Mouse (Mus musculus) adipocyte (in vitro differentiated cells): ENCODE measurements around the gene Foxs1.
A peak's percentile ranks its signal among the peaks of the same experiment; 100 is the strongest.

Source experiments
- DNase-seq: peaks from one replicate; pipeline ENCODE4 v3.0.0-alpha.2; 2016; ENCODE audit warnings: low spot score

The Foxs1 gene

DNA sequence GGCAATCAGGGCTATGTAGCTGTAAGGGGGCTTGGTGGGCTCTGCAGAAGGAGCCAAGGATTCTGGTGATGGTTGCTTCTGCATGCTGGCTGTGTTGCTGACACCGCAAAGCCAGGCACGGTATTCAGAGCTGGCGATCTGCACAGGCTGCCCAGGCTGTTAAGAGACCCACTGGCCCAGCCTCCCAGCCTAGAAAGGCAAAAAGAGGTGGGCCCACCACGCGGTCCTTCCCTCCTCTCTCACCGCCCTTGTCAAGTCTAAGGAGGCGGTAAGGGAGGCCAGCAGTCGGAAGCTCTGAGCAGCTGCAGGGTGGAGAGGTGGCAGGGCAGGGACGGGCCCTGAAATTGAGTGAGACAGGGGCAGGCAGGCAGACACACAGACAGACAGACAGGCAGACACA is at the start of gene Foxs1:
Foxs1 (minus strand) TSS at position 161 of the 400 bp plus-strand sequence.
- DNase-seq, result peak; percentile 64

DNA sequence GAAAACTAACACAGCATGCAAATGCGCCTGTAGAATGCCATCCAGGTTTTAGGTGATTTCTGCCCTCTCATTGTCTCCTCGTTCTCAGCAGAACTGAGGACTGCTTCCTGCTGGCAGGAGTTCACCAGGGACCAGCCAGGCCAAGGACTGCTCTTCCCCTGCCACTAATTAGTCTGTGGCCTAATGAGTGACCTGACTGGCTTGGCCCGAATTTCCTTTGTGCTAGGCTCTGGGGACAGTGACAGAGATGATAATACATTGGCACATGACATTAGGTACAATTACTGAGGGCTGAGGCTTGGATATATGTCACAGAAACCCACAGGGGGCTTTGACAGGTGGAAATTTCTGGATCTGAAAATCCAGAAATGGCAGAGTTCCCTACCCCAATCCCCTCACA is 44.0 kb upstream of the Foxs1 start:
- no peak for DNase-seq

DNA sequence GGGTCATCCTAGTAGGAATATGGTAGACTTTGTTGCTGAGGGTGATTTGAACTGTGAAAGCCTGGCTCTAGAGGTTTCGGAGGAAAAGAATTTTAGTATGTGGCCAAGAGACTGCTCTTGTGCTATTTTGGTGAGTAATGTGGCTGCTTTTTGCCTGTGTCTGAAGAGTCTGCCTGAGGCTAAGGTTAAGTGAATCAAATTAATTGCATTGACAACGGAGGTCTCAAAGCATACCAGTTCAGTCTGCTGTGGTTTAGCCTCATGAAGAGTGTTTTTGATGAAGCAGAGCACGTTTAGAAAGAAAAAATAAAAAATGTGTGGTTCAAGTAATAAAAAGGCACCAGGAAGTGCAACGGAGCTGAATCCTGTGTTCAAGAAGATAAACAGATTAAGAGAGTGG is 32.5 kb upstream of the Foxs1 start:
- DNase-seq, result no peak

DNA sequence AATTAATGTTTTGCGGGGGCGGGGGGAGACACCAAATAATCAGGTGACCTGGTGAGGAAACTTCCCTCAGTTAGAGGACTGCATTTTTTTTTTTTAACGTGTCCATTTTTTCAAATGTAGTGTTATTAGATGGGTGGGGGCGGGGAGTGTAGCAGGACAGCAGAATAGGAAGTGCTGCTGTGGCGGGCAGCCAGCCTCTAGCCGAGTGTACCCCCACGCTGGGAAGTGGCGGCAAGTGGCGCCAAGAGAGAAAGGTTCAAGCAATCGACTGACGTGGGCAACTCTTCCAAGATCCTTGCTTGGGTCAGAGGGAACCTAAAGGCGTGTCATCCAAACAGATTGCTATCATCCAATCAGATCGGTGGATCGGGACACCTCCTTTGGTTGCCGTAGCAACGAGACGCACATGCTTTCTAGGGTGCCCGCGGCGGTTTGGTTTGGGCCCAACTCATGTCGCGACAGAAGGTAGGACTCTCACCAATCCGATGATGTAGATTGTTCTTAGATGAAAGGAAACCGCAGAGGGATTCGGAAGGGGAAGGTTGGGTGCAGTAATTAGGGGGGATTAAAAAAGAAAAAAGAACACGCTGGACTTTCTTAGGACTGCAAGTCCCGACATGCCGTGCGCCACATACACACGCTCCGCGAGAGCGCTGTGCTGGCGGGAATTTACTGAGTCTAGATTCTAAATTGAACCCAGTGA is 29.2 kb upstream of the Foxs1 start, which contains the start of gene Ttll9:
Ttll9 (plus strand) TSS at position 395 of the 703 bp plus-strand sequence.
- DNase-seq, result no peak

DNA sequence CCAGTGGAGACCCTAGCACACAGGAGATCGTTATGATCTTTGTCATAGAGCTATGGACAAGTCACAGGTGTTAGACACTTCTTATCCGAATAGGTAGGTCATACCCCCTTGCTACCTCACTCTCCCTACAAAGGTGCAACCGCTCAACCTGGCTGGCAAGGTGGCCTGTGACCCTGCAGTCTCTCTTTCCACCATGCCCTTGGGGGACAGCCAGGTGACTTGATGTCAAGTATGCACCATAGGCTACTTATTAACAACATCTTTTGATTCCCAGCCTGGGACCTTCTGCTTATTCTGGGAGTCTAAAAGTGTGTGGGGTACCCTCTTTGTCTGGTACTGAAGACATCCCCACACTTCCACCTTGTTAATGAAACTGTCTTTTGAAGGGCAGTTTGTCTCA is 25.1 kb upstream of the Foxs1 start:
- DNase-seq, result no peak

DNA sequence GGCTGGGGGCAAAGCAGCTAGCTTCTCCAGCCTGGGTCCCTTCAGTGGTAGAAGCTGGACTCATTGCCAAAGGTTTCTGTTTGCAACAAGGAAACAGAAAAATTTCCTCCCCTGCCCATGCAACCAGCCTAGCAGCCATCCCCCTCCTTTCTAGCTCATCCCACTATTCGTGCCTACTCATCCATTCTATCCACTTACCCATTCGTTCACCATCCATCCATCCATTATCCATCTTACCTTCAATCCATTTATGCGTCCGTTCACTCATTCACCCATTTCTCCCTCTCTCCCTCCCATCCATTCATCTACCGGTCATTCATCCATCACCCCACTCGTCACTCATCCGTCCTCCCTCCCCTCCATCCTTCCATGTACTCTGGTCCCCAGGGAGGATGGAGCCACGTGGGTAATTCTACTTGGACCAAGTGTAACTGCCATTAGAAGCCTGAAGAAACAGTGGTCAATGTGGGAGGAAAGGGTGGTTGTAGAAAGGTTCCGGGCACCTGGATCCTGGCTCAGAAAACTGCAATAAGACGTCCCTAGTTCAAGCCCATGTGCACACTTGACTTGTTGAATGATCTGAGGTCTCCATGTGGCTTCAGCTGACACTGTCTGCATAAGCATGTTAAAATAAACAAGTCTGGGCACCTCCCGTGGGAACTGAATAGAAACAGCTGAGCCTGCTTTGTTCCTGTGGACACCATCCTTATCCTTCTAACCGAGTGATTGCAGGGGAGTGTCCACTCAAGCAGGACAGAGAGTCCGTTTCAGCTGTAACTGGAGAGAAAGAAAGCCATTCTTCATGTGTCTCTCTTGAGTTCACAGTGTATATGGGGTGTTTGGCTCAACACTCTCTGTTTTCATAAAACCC is 19.1 kb upstream of the Foxs1 start:
- DNase-seq, result no peak

DNA sequence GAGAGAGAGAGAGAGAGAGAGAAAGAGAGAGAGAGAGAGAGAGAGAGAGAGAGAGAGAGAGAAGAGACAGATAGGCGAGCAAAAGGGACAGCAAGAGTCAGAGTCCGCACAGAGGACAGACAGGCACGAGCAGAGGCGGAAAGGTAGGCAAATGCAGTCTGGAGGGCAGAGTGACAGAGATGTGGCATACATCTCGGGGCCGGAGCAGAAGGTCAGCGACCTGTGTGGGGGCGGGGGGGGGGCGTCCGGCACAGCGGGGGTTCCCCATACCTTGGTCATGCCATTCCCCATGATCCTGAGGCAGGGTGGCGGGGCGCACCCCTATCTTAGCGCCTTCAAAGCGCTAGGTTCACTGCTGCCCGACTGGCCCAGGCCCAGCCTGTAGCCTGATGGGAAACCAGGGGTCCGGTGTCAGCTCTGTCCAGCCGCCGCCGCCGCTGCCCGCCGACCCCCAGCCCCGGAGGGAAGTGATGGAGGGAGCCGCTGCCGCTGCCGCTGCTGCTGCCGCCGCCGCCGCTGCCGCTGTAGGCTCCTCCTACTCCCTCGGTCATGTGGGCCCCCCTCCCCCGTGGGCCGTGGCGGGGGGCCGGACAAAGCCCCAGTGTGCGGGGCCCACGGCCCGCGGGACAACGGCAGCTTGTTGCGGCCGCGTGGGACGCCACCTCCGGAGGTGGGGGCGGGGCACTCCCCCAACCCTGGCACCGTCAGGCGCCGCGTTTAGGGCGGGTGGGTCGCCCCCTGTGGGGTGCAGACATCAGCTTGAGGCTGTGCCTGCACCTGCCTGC is 18.2 kb upstream of the Foxs1 start, which contains the start of gene Dusp15:
Dusp15 (minus strand) TSS at position 634 of the 785 bp plus-strand sequence.
- DNase-seq, result no peak

DNA sequence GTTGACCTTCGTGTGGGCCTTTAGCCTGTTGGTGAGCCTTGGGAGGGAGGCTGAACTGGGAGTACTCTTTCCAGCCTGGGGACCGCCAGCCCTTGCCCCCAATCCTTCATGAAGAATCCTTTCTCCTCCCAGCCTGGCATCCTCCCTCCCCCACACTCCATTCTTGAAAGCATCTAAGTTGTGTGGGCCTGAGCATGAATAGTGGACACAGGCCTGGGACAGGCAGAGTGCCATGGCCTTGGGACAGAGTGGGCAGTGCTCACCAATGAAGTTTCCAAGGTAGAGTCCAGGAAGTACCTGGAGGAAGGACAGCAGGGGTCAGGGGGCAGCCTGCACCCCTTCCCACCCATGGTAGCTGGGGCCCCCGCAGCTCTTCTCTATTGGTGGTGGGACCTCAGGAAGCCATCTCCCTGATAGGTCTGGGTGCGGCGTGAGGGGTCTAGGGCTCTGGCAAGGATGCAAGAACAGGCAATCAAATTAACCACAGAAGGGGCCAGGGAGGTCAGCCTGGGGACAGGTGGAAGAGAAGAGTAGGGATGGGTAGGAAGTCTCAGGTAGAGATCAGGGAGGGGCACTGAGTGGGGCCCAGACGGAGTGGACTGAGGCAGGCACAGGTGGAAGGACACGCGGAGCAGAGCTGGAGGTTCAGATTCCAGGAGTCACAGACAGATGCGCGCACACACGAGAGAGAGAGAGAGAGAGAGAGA is 17.5 kb upstream of the Foxs1 start:
- DNase-seq, result no peak

DNA sequence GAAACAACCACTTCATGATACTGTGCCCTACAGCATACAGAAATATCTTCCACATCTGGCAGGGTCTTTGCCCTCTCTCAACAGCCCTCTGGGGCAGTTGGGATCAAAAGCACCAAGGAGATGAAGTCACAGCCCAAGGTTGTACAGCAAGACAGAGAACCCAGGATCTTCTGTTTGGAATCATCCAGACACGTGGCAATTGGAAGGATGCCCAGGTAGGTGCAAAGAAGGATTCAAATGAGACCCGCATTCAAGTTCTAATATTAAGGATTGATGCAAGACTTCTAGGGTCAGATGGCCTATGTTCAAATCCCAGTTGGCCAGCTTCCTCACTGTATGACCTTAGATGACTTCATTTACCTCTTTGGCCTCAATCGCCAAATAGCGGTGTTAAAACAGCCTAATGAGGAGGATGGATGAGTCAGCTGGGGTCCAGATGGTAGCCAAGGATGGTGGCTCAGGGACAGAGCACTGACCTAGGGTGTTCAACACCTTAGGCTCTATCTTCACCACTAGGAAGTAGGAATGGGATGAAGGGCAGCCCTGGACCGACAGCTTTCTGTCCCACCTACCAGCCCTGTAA is 15.5 kb upstream of the Foxs1 start:
- DNase-seq, result no peak

DNA sequence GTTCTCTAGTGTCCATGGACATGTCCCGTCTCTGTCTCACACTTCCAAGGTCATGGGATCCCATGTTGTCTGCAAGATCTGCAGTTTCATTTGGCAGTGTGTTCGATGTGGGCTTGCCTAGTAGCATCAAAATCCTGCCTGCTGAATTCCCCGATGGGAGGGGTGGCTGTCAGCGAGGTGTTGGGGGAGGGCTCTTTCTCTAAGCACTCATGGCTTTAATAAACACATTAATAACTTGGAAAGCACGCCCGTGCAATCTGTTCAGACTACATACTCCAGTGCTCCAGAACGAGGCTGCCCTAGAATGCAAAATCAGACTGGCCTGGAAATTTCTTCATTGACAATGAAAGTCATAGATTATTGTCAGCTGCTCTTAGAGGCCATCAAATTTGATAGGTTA is 14.1 kb upstream of the Foxs1 start:
- no peak for DNase-seq

DNA sequence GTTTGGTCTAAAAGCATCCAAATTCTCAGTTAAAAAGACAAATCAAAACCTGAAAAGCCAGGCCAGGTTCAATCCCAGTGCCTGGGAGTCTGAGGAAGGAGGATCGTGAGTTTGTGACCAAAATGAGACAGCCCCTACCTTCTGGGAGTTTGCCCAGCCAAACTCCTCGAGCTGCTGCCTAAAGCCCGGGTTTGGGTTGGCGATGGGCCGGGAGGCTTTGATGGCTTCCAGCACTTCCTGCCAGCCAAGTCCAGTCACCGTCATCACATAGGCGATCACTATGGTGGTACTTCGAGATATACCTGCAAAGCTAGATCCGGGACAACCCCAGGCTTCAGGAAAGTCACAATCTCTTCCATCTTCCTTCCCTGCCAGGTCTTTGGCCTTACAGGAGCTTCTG is 11.0 kb upstream of the Foxs1 start:
- DNase-seq, result no peak

DNA sequence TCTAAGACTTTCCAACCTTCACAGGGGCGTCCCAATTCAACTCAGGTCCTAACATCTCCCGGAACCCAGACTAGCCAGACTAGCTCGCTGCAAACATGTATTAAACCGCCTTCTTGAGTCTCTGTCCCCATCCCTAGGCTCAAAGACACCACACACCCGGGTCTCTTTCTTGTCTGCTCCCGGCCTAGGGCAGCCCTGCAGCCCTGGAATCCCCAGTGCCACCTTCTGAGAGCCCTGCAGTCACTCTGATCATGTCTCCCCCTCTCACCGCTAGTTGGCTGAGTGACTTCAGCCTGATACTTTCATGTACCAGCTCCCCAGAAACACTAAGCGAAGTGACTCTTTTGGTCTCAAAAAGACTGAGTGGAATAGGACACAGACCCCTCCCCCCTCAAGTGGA is 10.6 kb upstream of the Foxs1 start:
- DNase-seq, result no peak

DNA sequence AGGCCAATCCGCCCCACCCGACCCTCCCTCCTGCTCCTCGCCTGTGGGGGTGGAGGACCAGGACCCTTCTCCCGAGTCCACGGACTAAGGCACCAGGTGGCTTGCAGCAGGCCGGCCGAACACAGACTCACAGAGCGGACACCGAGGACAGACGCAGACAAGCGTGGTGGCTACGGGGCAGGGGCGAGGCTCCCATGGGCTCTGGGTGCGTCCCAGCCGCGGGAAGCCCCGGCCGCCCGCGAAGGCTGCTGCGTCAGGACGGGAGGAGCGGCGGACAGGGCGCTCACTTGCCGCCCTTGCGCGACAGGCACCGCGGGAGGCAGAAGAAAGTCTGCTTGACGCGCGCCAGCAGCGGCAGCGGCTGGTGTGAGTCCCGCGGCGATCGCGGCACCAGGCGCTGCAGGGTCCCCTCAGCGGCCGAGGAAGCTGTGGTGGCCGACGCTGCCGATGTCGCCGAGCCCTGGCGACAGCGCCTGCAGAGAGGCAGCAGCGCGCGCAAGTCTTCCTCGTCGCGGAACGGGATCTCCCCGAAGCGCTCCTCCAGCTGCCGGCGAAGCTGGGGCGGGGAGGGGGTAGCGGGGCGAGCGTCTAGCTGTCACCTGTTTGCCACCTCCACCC is 10.0 kb upstream of the Foxs1 start:
- DNase-seq, result no peak

DNA sequence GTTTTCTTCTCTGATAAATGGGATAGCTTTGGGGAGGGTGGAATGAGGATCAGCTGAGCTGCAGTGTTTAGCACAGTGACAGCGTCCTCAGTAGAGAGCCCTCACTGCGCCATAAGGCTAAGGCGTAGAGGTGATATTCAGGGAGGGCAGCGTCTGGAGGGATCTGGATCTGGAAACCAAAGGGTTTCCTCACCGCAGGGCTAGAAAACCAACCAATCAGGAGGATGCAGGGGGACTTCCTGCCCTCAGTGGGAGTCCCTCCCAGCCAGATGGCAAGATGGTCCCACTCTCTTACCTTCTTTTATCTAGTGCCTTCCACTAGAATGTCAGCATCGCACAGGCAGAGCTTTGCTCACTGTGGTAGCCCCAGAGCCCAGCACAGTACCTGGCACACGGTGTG is 8.8 kb upstream of the Foxs1 start:
- DNase-seq, result no peak

DNA sequence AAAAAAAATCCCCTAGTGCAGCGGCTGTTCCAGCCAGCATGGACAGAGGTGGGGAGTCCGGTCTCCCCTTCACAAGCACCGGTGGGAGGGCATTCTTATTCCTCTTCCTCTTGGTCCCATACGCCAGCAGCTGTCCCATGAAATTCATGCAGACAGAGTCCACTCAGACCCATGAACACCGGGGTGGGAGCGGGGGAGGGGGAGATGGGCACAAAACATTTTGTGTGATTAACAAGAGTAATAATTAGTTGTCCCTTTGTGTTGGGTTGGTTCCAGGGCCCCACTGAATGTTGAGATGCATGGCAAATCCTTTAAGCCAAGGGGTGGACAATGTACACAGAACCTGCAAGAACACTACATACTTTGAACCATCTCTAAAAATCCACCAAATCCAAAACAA is 8.1 kb upstream of the Foxs1 start:
- DNase-seq, result no peak

DNA sequence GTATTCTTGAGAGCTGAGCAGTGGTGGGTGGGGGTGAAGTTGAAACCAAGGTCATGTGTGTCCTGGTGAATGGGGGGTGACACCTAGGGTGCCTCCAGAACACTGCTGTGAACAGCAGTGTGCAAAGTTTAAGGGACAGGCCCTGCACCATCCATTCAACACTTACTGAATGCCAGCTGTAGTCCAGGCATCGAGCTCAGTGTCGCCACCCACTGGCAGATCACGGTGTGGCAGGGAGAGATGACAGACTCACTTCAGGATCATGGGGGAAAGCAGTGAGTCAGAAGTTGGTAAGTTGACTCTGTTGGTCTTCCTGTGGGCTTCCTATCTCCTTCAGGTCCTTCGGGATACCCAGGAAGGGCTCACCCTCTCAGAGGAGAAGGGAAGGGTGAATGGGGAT is 6.8 kb upstream of the Foxs1 start:
- DNase-seq, result peak; percentile 53

DNA sequence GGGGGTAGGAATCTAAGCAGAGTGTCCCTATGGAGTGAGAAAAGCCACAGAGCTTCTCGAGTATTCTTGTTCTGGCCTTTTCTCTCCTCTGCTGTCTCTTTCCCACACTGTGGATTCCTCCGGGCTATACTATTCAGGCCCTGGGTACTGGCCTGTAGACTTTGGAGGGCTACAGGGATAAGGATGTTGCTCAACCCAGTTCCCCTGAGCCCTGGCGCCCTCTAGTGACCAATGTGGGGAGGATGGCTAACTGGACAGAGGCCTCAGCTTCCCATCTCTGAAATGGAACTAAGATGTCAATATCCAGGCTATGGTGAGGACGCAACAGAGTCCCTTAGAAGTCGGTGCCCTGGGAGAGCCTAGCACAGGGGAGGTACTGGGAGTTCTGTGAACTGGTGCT is 606 bp upstream of the Foxs1 start:
- peak; percentile 88 for DNase-seq

DNA sequence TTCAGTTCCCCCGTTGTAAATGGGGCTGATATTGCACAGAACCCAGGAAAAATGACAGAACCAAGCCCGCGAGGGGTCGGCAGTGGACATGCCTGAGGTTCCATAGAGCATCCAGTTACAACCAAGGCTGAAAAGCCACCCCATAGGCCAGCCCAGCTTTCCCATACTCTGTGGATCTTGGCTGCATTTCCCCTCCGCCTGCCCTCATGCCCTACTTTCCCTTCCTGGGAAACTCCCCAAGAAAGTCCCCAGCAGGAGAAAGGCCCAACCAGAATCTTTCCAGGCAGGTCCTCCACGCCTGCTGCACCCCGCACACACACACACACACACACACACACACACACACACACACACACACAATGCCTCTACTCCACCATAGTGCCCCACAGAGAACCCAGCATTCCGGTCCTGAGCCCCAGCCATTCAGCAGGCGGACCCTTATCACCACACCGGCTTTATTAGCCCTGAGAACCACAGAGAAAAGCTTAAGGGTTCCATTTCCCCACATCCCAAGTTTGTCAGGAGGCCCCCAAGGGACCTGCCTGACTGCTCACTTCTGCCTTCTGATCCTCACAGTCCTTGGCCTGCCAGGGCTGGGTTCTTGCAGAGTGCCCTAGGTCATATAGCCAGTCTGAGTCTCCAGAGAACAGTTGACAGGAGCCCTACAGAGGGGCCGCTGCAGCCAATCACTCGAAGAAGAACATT is 1.4 kb downstream of the Foxs1 start:
- DNase-seq, result peak; percentile 97

DNA sequence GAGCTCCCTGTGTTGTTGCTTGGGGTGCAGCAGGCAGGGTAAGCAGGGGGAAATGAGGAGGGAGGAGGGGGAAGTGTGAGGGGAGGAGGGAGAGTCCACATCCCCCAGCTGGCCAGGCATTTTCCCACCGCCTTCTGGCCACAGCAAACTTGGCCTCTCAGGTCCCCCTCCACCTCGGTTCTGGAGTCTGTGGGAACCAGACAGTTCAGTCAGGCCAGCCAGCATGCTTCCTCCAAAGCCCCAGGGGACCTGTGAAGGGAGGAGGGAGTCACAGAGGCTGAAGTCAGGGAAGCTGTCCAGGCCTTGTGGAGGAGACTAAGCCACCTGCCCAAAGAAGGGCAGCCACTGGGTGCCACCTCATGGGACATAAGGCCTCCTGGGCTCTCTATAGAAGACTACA is 2.7 kb downstream of the Foxs1 start:
- peak; percentile 80 for DNase-seq

DNA sequence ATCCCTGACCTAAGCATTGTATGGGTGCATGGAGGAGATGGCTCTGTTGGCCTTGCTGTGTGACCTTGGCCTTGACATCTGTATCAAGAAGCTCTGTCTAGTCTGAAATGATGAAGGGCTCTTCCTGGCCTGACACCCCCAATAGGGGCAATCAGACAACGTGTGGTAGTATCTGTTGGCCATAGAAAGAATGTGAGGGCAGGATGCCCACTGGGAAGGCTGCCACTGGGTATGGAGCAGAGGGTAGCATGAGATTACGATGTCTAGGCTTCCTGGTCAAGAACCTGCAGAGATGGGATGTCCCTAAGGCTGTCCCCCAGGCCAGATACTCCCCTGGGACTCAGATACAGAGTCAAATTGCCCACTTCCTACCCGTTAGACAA is 4.0 kb downstream of the Foxs1 start:
- DNase-seq, result peak; percentile 68
